ENCODE assay signal across 8 mouse cellular contexts in genomic region chr6:118099311-118099802, GRCm38 (mm10). TPM values are rescaled to one million over a fixed set of nuclear protein-coding genes. Genes with fewer than 3 reads are reported as not detected.
DNase-seq lines count a peak whose midpoint lies in the region; ATAC-seq lines count a peak whose summit lies in the region.

No protein-coding gene starts in this region.

- 48% methylated on average over 2 of the region's 2 CpGs for WGBS in hindbrain, embryonic 11.5 days
- WGBS in hindbrain, embryonic 12.5 days: 38% methylated on average over 2 of the region's 2 CpGs
- 43% methylated on average over 2 of the region's 2 CpGs for WGBS in kidney, embryonic 16.5 days
- WGBS in forebrain, embryonic 11.5 days: 41% methylated on average over 2 of the region's 2 CpGs

- H3K27me3 ChIP-seq in hindbrain, embryonic 11.5 days (ENCODE audit: control insufficient read depth, insufficient read depth, low read length): no peaks in the 10 kb centered on the region
- H3K27me3 ChIP-seq in hindbrain, embryonic 12.5 days: no peaks in the 10 kb centered on the region
- no peaks in the 10 kb centered on the region for H3K27me3 ChIP-seq in kidney, embryonic 16.5 days (ENCODE audit: insufficient read depth, low read length)
- H3K27me3 ChIP-seq in splenic B cell, adult 2 months (ENCODE audit: control insufficient read depth, insufficient read depth, low read length, poor library complexity, severe bottlenecking): no peaks in the 10 kb centered on the region
- no peaks in the 10 kb centered on the region for H3K27me3 ChIP-seq in forebrain, embryonic 11.5 days (ENCODE audit: control insufficient read depth, insufficient read depth, low read length)

- no peaks in the 10 kb centered on the region for H3K36me3 ChIP-seq in hindbrain, embryonic 11.5 days (ENCODE audit: control insufficient read depth, insufficient read depth, low read length)
- H3K36me3 ChIP-seq in hindbrain, embryonic 12.5 days: no peaks in the 10 kb centered on the region
- no peaks in the 10 kb centered on the region for H3K36me3 ChIP-seq in kidney, embryonic 16.5 days (ENCODE audit: insufficient read depth, low read length)
- H3K36me3 ChIP-seq in splenic B cell, adult 2 months (ENCODE audit: control insufficient read depth, insufficient read depth, low read length, poor library complexity, severe bottlenecking): no peaks in the 10 kb centered on the region
- no peaks in the 10 kb centered on the region for H3K36me3 ChIP-seq in forebrain, embryonic 11.5 days (ENCODE audit: control insufficient read depth, insufficient read depth, low read length)

- no peaks in the 10 kb centered on the region for H3K4me1 ChIP-seq in hindbrain, embryonic 11.5 days (replicated peaks; ENCODE audit: control insufficient read depth, insufficient read depth, low read length)
- H3K4me1 ChIP-seq in hindbrain, embryonic 12.5 days: no peaks in the 10 kb centered on the region
- no peaks in the 10 kb centered on the region for H3K4me1 ChIP-seq in kidney, embryonic 16.5 days (ENCODE audit: insufficient read depth, low read length)
- H3K4me1 ChIP-seq in forebrain, embryonic 11.5 days (replicated peaks; ENCODE audit: control insufficient read depth, insufficient read depth, low read length): no peaks in the 10 kb centered on the region

- no peak overlapping the region for H3K4me3 ChIP-seq in hindbrain, embryonic 11.5 days (ENCODE audit: low read depth, low read length)
- no peak overlapping the region for H3K4me3 ChIP-seq in hindbrain, embryonic 12.5 days
- no peak overlapping the region for H3K4me3 ChIP-seq in kidney, embryonic 16.5 days (ENCODE audit: low read length)
- H3K4me3 ChIP-seq in forebrain, embryonic 11.5 days (ENCODE audit: low read depth, low read length): no peak overlapping the region

- no peak overlapping the region for H3K27ac ChIP-seq in hindbrain, embryonic 11.5 days (ENCODE audit: low read depth, low read length)
- no peak overlapping the region for H3K27ac ChIP-seq in hindbrain, embryonic 12.5 days
- H3K27ac ChIP-seq in kidney, embryonic 16.5 days (ENCODE audit: low read length): no peak overlapping the region
- H3K27ac ChIP-seq in forebrain, embryonic 11.5 days (ENCODE audit: low read depth, low read length): no peak overlapping the region

- H3K9me3 ChIP-seq in hindbrain, embryonic 11.5 days (ENCODE audit: control insufficient read depth, low read length): no peaks in the 10 kb centered on the region
- H3K9me3 ChIP-seq in hindbrain, embryonic 12.5 days (replicated peaks): no peaks in the 10 kb centered on the region
- no peaks in the 10 kb centered on the region for H3K9me3 ChIP-seq in kidney, embryonic 16.5 days (ENCODE audit: low read length)
- H3K9me3 ChIP-seq in forebrain, embryonic 11.5 days (ENCODE audit: control insufficient read depth, low read length): no peaks in the 10 kb centered on the region

- no peak overlapping the region for H3K4me2 ChIP-seq in hindbrain, embryonic 11.5 days (replicated peaks; ENCODE audit: low read depth, low read length)
- H3K4me2 ChIP-seq in hindbrain, embryonic 12.5 days (replicated peaks): no peak overlapping the region
- no peak overlapping the region for H3K4me2 ChIP-seq in kidney, embryonic 16.5 days (replicated peaks; ENCODE audit: low read depth, low read length)
- no peak overlapping the region for H3K4me2 ChIP-seq in forebrain, embryonic 11.5 days (ENCODE audit: low read depth, low read length, severe bottlenecking)

- DNase-seq in hindbrain, embryonic 11.5 days (ENCODE audit: low spot score): peak; percentile 23
- DNase-seq in ES-CJ7 (ENCODE audit: low read depth, low spot score): peak; percentile 85
- DNase-seq in cerebellum, postnatal 14 days: peak; percentile 77 to 78
- peak; percentile 21 for DNase-seq in splenic B cell, adult 2 months (ENCODE audit: low read depth, low spot score)
- DNase-seq in forebrain, embryonic 11.5 days (ENCODE audit: low spot score): no peak

- ATAC-seq in hindbrain, embryonic 11.5 days (ENCODE audit: low FRiP score): no peak
- no peak for ATAC-seq in hindbrain, embryonic 12.5 days (ENCODE audit: low FRiP score)
- ATAC-seq in kidney, embryonic 16.5 days (ENCODE audit: low FRiP score, low TSS enrichment): peak; percentile 39; the same call in 1 of the 2 replicates
- no peak for ATAC-seq in forebrain, embryonic 11.5 days (replicated peaks; ENCODE audit: low FRiP score)
- ATAC-seq in erythroblast, adult 5-6 weeks (replicated peaks; ENCODE audit: low FRiP score, poor library complexity, severe bottlenecking): no peak

- H3K9ac ChIP-seq in hindbrain, embryonic 11.5 days (ENCODE audit: low read depth, low read length): no peak overlapping the region
- H3K9ac ChIP-seq in hindbrain, embryonic 12.5 days: no peak overlapping the region
- H3K9ac ChIP-seq in kidney, embryonic 16.5 days (replicated peaks; ENCODE audit: low read length): no peak overlapping the region
- no peak overlapping the region for H3K9ac ChIP-seq in forebrain, embryonic 11.5 days (ENCODE audit: low read length)

RNA-seq across cellular contexts. Expression of gene Csgalnact2, which starts 39.6 kb away (rescaled TPM):
- polyA plus RNA-seq in hindbrain, embryonic 11.5 days (2014; fragmentation: Nextera tagmentation; extraction: Ambion mirVana): 8.7 and 11.5 TPM in 2 replicates
- polyA plus RNA-seq in hindbrain, embryonic 12.5 days (2016; fragmentation: Nextera tagmentation; extraction: Ambion mirVana): 9.8 and 12.3 TPM in 2 replicates
- 16.4 and 16.5 TPM in 2 replicates for polyA plus RNA-seq in kidney, embryonic 16.5 days (2015; fragmentation: Nextera tagmentation; extraction: Ambion mirVana)
- 8.1 and 9.3 TPM in 2 replicates for polyA plus RNA-seq in forebrain, embryonic 11.5 days (2014; fragmentation: Nextera tagmentation; extraction: Ambion mirVana)
- 37.6 and 63.2 TPM in 2 replicates for total RNA-seq in erythroblast, adult 5-6 weeks (2015; ENCODE audit: low replicate concordance)
- total RNA-seq in erythroblast, adult 5-6 weeks (2017; ENCODE audit: low replicate concordance): 42.8 and 43.2 TPM in 2 replicates
